Mouse (Mus musculus) heart, postnatal 0 days (tissue): Measurements from ENCODE around the gene Ksr1. TPM values are rescaled to one million over a fixed set of nuclear protein-coding genes. Genes with fewer than 3 reads are reported as not detected.
"Not testable (repeated sequence)": the region's sequence is repeated elsewhere in the genome, so short reads cannot be mapped to it uniquely, and the experiment has no call there.

Experiments
- ATAC-seq: fragments of 200-750 bp; cut with Nextera tagmentation; 2 replicates; pipeline ENCODE4 v1.8.0; 2017; ENCODE audit warnings: low read depth, moderate number of reproducible peaks, moderate library complexity; ENCODE audit not compliant: insufficient read depth
- DNase-seq: peaks from one replicate; pipeline ENCODE4 v3.0.0-alpha.2; 2016; ENCODE audit warnings: low spot score
- H3K27ac ChIP-seq: fragments of 300-500 bp; sonication (generic); 2 replicates; pipeline ENCODE4 v1.5.1; 2014; ENCODE audit warnings: low read depth, mild to moderate bottlenecking
- H3K27me3 ChIP-seq: fragments of 300-500 bp; sonication (generic); 2 replicates; pipeline ENCODE4 v1.6.1; 2014; ENCODE audit warnings: low read length, mixed read lengths; ENCODE audit not compliant: control insufficient read depth, insufficient read depth
- H3K36me3 ChIP-seq: fragments of 300-500 bp; sonication (generic); replicated peaks from 2 replicates; pipeline ENCODE4 v1.6.1; 2014; ENCODE audit warnings: low read length, mixed read lengths; ENCODE audit not compliant: control insufficient read depth, insufficient read depth
- H3K4me1 ChIP-seq: fragments of 300-500 bp; sonication (generic); 2 replicates; pipeline ENCODE4 v1.6.1; 2014; ENCODE audit warnings: antibody characterized with exemption; ENCODE audit not compliant: control insufficient read depth, insufficient read depth
- H3K4me2 ChIP-seq: fragments of 300-500 bp; sonication (generic); 2 replicates; pipeline ENCODE4 v1.6.1; 2014; ENCODE audit warnings: low read depth, mild to moderate bottlenecking, low read length, moderate library complexity
- H3K4me3 ChIP-seq: fragments of 300-500 bp; sonication (generic); 2 replicates; pipeline ENCODE4 v1.5.1; 2014; ENCODE audit warnings: low read depth, low read length
- H3K9ac ChIP-seq: fragments of 300-500 bp; sonication (generic); replicated peaks from 2 replicates; pipeline ENCODE4 v1.6.1; 2014; ENCODE audit warnings: low read depth, low read length, mixed read lengths
- H3K9me3 ChIP-seq: fragments of 300-500 bp; sonication (generic); replicated peaks from 2 replicates; pipeline ENCODE4 v1.6.1; 2016; ENCODE audit warnings: low read length; ENCODE audit not compliant: control insufficient read depth
- CTCF ChIP-seq: IDR thresholded peaks from 2 replicates; pipeline ENCODE4 v1.5.1; 2016; ENCODE audit warnings: antibody characterized with exemption, control low read depth, low read depth
- EP300 ChIP-seq: IDR thresholded peaks from 2 replicates; pipeline ENCODE4 v1.6.1; 2016; ENCODE audit warnings: antibody characterized with exemption, low read depth
- WGBS: fragments of 180-500 bp; shearing (Covaris S2); extraction: QIAGEN DNeasy Blood & Tissue Kit; methylation state at CpG from one replicate; pipeline ENCODE4 v1.1.7; 2014; 5-methylcytosine and 5-hydroxymethylcytosine counted together
- polyA plus RNA-seq: library from polyadenylated mRNA; unstranded; fragments of >200 nt; fragmentation: Nextera tagmentation; extraction: Ambion mirVana; gene quantifications from 2 replicates; pipeline ENCODE4 v1.2.1, GENCODE M21; 2015
- total RNA-seq: library from RNA; depleted of rRNA; stranded (reverse); fragments of >200 nt; gene quantifications from 2 replicates; pipeline ENCODE4 v1.2.3, GENCODE M21; 2014; ENCODE audit warnings: low replicate concordance

Gene Ksr1
- total and polyA plus RNA-seq, 2 experiments from 2014 or later: 1.5 to 15.2 TPM

GRCm38 (mm10) chr11:79003053-79003768 is 143.0 kb downstream of the Ksr1 start:
- H3K4me3 ChIP-seq: no peak overlapping the region
- no peak for TF ChIP-seq CTCF
- TF ChIP-seq EP300: peak; percentile 78
- DNase-seq (peak; percentile 71), ATAC-seq (peak; percentile 85)
- no peak overlapping the region for H3K9ac ChIP-seq
- H3K4me2 ChIP-seq: no peak overlapping the region
- H3K9me3 ChIP-seq: no peaks in the 10 kb centered on the region
- no peaks in the 10 kb centered on the region; the same call in 1 of the 2 replicates for H3K4me1 ChIP-seq
- peak overlapping the region; percentile 88 for H3K27ac ChIP-seq
- no peaks in the 10 kb centered on the region for H3K27me3 ChIP-seq
- WGBS: 56% methylated on average over 11 of the region's 11 CpGs
- H3K36me3 ChIP-seq: no peaks in the 10 kb centered on the region

DNA sequence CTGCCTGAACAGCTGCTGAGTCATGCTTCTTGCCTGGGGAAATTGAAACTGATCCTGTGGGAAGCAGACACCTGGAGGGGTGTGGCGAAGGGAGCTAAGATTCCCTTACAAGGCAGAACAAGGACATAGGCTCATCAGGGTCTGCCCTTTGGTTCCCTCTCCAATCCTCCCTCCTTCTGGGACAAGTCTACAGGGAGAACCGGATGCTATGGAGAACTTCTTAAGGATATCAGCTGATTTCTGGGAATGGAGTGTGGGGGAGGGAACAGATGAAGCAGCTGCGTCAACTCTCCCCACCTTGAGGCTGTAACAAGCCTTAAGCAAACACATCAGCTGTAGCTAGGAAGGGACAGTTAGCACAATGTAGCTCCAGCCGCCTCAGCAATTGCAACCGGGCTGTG is 143.7 kb downstream of the Ksr1 start:
- H3K9ac ChIP-seq: no peak overlapping the region
- DNase-seq: peak; percentile 52
- H3K27me3 ChIP-seq: no peaks in the 10 kb centered on the region
- no peak overlapping the region for H3K4me3 ChIP-seq
- no peak overlapping the region for H3K4me2 ChIP-seq
- TF ChIP-seq EP300: no peak; the same call in 1 of the 2 replicates
- no peak for TF ChIP-seq CTCF
- H3K9me3 ChIP-seq: no peaks in the 10 kb centered on the region
- peak overlapping the region; percentile 88 for H3K27ac ChIP-seq
- no peaks in the 10 kb centered on the region for H3K36me3 ChIP-seq
- ATAC-seq: peak; percentile 62
- H3K4me1 ChIP-seq: no peaks in the 10 kb centered on the region; the same call in 1 of the 2 replicates
- WGBS: 54% methylated on average over 5 of the region's 5 CpGs

DNA sequence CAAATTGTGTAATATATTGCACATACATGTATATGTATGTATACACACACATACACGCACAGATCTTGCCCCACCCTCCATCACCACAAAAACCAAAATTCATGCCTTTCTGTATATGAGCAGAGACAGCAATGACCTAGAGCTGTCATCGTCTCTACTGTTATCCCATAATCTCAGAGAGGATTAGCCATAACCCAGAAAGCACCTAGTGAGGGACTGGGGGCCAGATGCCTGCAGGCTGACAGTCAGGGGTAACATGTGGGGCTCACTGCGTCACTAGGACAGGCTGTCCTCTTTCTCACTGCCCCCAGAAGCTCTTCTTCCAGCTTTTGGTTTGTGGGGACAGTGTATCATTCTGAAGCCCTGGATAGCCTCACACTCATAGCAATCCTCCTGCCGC is 144.3 kb downstream of the Ksr1 start:
- 84% methylated on average over 4 of the region's 4 CpGs for WGBS

GRCm38 (mm10) chr11:78999118-78999517 is 147.1 kb downstream of the Ksr1 start:
- Histone ChIP-seq H3K36me3 (no peaks in the 10 kb centered on the region), H3K9me3 (0 out of 2 replicates have a peak, but pooled peaks cover 12% of the 10 kb centered on the region), H3K27me3 (no peaks in the 10 kb centered on the region), H3K27ac (no peak overlapping the region), H3K4me3 (no peak overlapping the region), H3K4me2 (no peak overlapping the region), H3K9ac (no peak overlapping the region), H3K4me1 (no peaks in the 10 kb centered on the region; the same call in 1 of the 2 replicates)
- WGBS: 63% methylated on average over 6 of the region's 6 CpGs
- no peak for TF ChIP-seq EP300
- no peak for TF ChIP-seq CTCF
- DNase-seq: no peak
- no peak for ATAC-seq

More for the DNA sequence above, 144.3 kb downstream of the Ksr1 start:
- no peak overlapping the region for H3K4me3 ChIP-seq
- no peak overlapping the region for H3K4me2 ChIP-seq
- H3K27me3 ChIP-seq: no peaks in the 10 kb centered on the region
- no peak for TF ChIP-seq EP300
- TF ChIP-seq CTCF: no peak
- ATAC-seq (no peak), DNase-seq (no peak)
- H3K9ac ChIP-seq: no peak overlapping the region
- H3K36me3 ChIP-seq: no peaks in the 10 kb centered on the region
- H3K4me1 ChIP-seq: no peaks in the 10 kb centered on the region; the same call in 1 of the 2 replicates
- H3K9me3 ChIP-seq: 0 out of 2 replicates have a peak, but pooled peaks cover 6% of the 10 kb centered on the region
- peak overlapping the region; percentile 88 for H3K27ac ChIP-seq

DNA sequence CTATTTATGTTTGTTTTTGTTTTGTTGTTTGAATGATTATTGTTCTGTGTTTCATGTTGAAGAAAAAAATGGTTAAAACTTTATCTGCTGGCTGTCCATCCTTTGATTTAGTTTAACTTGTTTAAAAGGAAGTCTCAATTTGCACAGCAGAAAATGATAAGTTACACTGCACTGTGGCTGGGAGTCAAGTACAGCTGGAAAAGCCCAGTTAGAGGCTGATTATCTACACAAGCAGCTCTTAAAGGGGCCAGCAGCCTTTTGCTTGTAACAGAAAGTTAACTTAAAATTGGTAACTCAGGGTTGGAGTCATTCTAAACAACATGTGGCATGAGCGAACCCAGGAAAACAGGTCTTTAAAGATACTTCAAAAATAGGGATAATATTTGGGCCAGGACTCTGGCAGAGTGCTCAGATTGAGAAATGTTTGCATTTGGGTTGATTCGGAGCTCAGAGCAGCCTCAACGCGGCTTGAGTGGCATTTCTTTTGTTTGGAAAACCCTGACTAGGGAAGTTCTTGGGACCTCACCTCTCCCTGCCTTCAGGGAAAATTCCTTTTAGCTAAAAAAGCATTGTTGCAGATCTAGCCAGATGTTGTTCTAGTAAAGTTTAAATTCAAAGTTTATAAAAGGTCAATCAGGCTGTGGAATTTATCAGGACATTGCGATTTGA is 155.2 kb downstream of the Ksr1 start:
- not testable (repeated sequence) for H3K4me2 ChIP-seq, H3K9me3 ChIP-seq, H3K4me1 ChIP-seq, ATAC-seq, H3K9ac ChIP-seq, H3K36me3 ChIP-seq, DNase-seq, H3K27ac ChIP-seq, H3K27me3 ChIP-seq, H3K4me3 ChIP-seq
- WGBS: 77% methylated on average over 5 of the region's 5 CpGs
